Mouse (Mus musculus): ENCODE results near the gene Ambra1. TPM values are rescaled to one million over a fixed set of nuclear protein-coding genes. Genes with fewer than 3 reads are reported as not detected.
A peak's percentile ranks its signal among the peaks of the same experiment; 100 is the strongest.

Gene Ambra1
- polyA plus RNA-seq, 1 experiment: 31.3 TPM

- H3K27ac ChIP-seq (ENCODE audit: control insufficient read depth, insufficient read depth, low read depth, low read length): no peak overlapping the region
- TF ChIP-seq POLR2A (IDR thresholded peaks at IDR 0.05; ENCODE audit: control insufficient read depth, low read depth, low read length) (no peak), CTCF (IDR thresholded peaks at IDR 0.05; ENCODE audit: control insufficient read depth, insufficient read depth, insufficient replicate concordance, low read depth, low read length) (no peak)
- H3K36me3 ChIP-seq (ENCODE audit: control insufficient read depth, insufficient read depth, low read length): peaks cover 2% of the 10 kb centered on the region; the same call in 1 of the 2 replicates
- no peaks in the 10 kb centered on the region for H3K27me3 ChIP-seq (ENCODE audit: control insufficient read depth, insufficient read depth, low read length)
- no peaks in the 10 kb centered on the region for H3K4me1 ChIP-seq (ENCODE audit: control insufficient read depth, insufficient read depth, low read length)
- no peak overlapping the region for H3K4me3 ChIP-seq (ENCODE audit: control insufficient read depth, low read depth, low read length)
Observed at GRCm38 (mm10) chr2:91904618-91905307, 174.8 kb downstream of the Ambra1 start.

GRCm38 (mm10) chr2:91906141-91906540, 176.2 kb downstream of the Ambra1 start:
- Histone ChIP-seq H3K27me3 (ENCODE audit: control insufficient read depth, insufficient read depth, low read length) (no peaks in the 10 kb centered on the region), H3K27ac (ENCODE audit: control insufficient read depth, insufficient read depth, low read depth, low read length) (no peak overlapping the region), H3K36me3 (ENCODE audit: control insufficient read depth, insufficient read depth, low read length) (peaks cover 2% of the 10 kb centered on the region; the same call in 1 of the 2 replicates), H3K4me1 (ENCODE audit: control insufficient read depth, insufficient read depth, low read length) (no peaks in the 10 kb centered on the region), H3K4me3 (ENCODE audit: control insufficient read depth, low read depth, low read length) (no peak overlapping the region)
- no peak for TF ChIP-seq CTCF (IDR thresholded peaks at IDR 0.05; ENCODE audit: control insufficient read depth, insufficient read depth, insufficient replicate concordance, low read depth, low read length)
- TF ChIP-seq POLR2A (IDR thresholded peaks at IDR 0.05; ENCODE audit: control insufficient read depth, low read depth, low read length): no peak

DNA sequence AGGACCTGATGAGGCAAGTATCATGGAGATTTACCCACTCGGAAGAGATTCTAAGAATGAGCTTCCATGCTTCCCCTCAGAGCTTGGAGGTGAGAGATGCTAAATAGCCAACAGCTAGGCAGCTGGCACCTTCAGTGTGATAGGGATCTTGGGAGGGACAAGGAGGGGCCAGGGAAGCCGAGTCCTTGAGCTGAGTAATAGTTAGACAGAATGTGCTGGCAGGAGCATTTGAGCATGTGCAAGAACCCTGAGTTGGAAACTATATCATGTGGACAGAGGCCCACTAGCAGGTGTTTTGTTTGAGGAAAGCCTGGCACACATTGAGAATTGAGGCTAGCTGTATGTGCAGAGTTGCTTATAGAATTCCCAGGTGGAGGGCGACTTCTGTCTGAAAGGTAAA, 182.7 kb downstream of the Ambra1 start:
- Histone ChIP-seq H3K27me3 (ENCODE audit: control insufficient read depth, insufficient read depth, low read length) (no peaks in the 10 kb centered on the region), H3K27ac (ENCODE audit: control insufficient read depth, insufficient read depth, low read depth, low read length) (no peak overlapping the region), H3K36me3 (ENCODE audit: control insufficient read depth, insufficient read depth, low read length) (no peaks in the 10 kb centered on the region; the same call in 1 of the 2 replicates), H3K4me3 (ENCODE audit: control insufficient read depth, low read depth, low read length) (no peak overlapping the region), H3K4me1 (ENCODE audit: control insufficient read depth, insufficient read depth, low read length) (no peaks in the 10 kb centered on the region)
- TF ChIP-seq CTCF (IDR thresholded peaks at IDR 0.05; ENCODE audit: control insufficient read depth, insufficient read depth, insufficient replicate concordance, low read depth, low read length) (no peak), POLR2A (IDR thresholded peaks at IDR 0.05; ENCODE audit: control insufficient read depth, low read depth, low read length) (no peak)

- no peaks in the 10 kb centered on the region for H3K27me3 ChIP-seq (ENCODE audit: control insufficient read depth, insufficient read depth, low read length)
- no peaks in the 10 kb centered on the region; the same call in 1 of the 2 replicates for H3K36me3 ChIP-seq (ENCODE audit: control insufficient read depth, insufficient read depth, low read length)
- H3K4me1 ChIP-seq (ENCODE audit: control insufficient read depth, insufficient read depth, low read length): no peaks in the 10 kb centered on the region
- no peak overlapping the region for H3K4me3 ChIP-seq (ENCODE audit: control insufficient read depth, low read depth, low read length)
- H3K27ac ChIP-seq (ENCODE audit: control insufficient read depth, insufficient read depth, low read depth, low read length): no peak overlapping the region
- no peak for TF ChIP-seq CTCF (IDR thresholded peaks at IDR 0.05; ENCODE audit: control insufficient read depth, insufficient read depth, insufficient replicate concordance, low read depth, low read length)
- no peak for TF ChIP-seq POLR2A (IDR thresholded peaks at IDR 0.05; ENCODE audit: control insufficient read depth, low read depth, low read length)
Observed at GRCm38 (mm10) chr2:91913328-91914110, 183.6 kb downstream of the Ambra1 start.

GRCm38 (mm10) chr2:91916346-91916977, 186.5 kb downstream of the Ambra1 start:
- H3K27me3 ChIP-seq (ENCODE audit: control insufficient read depth, insufficient read depth, low read length): no peaks in the 10 kb centered on the region
- H3K4me3 ChIP-seq (ENCODE audit: control insufficient read depth, low read depth, low read length): no peak overlapping the region
- no peak overlapping the region for H3K27ac ChIP-seq (ENCODE audit: control insufficient read depth, insufficient read depth, low read depth, low read length)
- H3K36me3 ChIP-seq (ENCODE audit: control insufficient read depth, insufficient read depth, low read length): no peaks in the 10 kb centered on the region; the same call in 1 of the 2 replicates
- TF ChIP-seq POLR2A (IDR thresholded peaks at IDR 0.05; ENCODE audit: control insufficient read depth, low read depth, low read length): no peak
- TF ChIP-seq CTCF (IDR thresholded peaks at IDR 0.05; ENCODE audit: control insufficient read depth, insufficient read depth, insufficient replicate concordance, low read depth, low read length): no peak
- peaks cover 4% of the 10 kb centered on the region; the same call in 1 of the 2 replicates for H3K4me1 ChIP-seq (ENCODE audit: control insufficient read depth, insufficient read depth, low read length)

- H3K36me3 ChIP-seq (ENCODE audit: control insufficient read depth, insufficient read depth, low read length): no peaks in the 10 kb centered on the region
- peaks cover 9% of the 10 kb centered on the region for H3K4me1 ChIP-seq (ENCODE audit: control insufficient read depth, insufficient read depth, low read length)
- H3K4me3 ChIP-seq (ENCODE audit: control insufficient read depth, low read depth, low read length): no peak overlapping the region
- no peak overlapping the region for H3K27ac ChIP-seq (ENCODE audit: control insufficient read depth, insufficient read depth, low read depth, low read length)
- no peaks in the 10 kb centered on the region for H3K27me3 ChIP-seq (ENCODE audit: control insufficient read depth, insufficient read depth, low read length)
- TF ChIP-seq CTCF (IDR thresholded peaks at IDR 0.05; ENCODE audit: control insufficient read depth, insufficient read depth, insufficient replicate concordance, low read depth, low read length): no peak
- TF ChIP-seq POLR2A (IDR thresholded peaks at IDR 0.05; ENCODE audit: control insufficient read depth, low read depth, low read length): no peak
Observed at GRCm38 (mm10) chr2:91917096-91917495, 187.2 kb downstream of the Ambra1 start.

DNA sequence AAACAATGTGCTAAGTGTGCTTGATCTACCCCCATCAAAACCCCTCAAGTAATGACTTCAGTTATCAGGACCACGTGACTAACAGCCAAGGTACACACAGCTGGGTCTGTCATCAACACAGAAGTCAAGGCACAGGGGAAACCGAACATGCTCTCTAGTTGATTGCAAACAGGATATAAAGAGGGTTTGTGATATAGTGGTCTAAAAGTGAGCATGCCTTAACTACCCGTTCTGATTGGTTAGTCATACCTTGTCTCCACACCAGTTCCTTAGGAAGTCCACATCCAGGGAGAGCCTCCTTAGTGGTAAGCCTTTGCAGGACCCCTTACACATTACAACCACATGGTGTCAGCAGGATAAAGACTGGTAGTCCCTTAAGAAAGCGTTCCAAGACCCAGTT, 190.2 kb downstream of the Ambra1 start:
- H3K4me1 ChIP-seq (ENCODE audit: control insufficient read depth, insufficient read depth, low read length): peaks cover 22% of the 10 kb centered on the region
- H3K27ac ChIP-seq (ENCODE audit: control insufficient read depth, insufficient read depth, low read depth, low read length): no peak overlapping the region
- H3K36me3 ChIP-seq (ENCODE audit: control insufficient read depth, insufficient read depth, low read length): no peaks in the 10 kb centered on the region
- H3K4me3 ChIP-seq (ENCODE audit: control insufficient read depth, low read depth, low read length): peak overlapping the region; percentile 81
- H3K27me3 ChIP-seq (ENCODE audit: control insufficient read depth, insufficient read depth, low read length): peaks cover 2% of the 10 kb centered on the region; the same call in 1 of the 2 replicates
- TF ChIP-seq POLR2A (IDR thresholded peaks at IDR 0.05; ENCODE audit: control insufficient read depth, low read depth, low read length) (no peak), CTCF (IDR thresholded peaks at IDR 0.05; ENCODE audit: control insufficient read depth, insufficient read depth, insufficient replicate concordance, low read depth, low read length) (no peak)
